Mouse (Mus musculus) left cerebral cortex, postnatal 10 days (tissue): ENCODE measurements around the gene Grb7. TPM values are rescaled to one million over a fixed set of nuclear protein-coding genes. Genes with fewer than 3 reads are reported as not detected.

Source experiments
- DNase-seq, 2 experiments: peaks; one replicate each; pipeline ENCODE4 v3.0.0; 2021 to 2022; ENCODE audit warnings: low spot score in 2 of 2, mixed read lengths in 1 of 2; ENCODE audit errors: extremely low spot score in 1 of 2
- intact Hi-C: fragments of 180-260 bp; cut with DNase I; formaldehyde crosslinking; loops from one replicate; pipeline ENCODE4 v1.15.1; 2025
- total RNA-seq, 2 experiments: library from RNA; stranded (reverse); gene quantifications; 2 replicates each; pipeline ENCODE4 v1.2.3; 2021

The Grb7 gene
- total RNA-seq, 2 experiments from 2014 or later, result 2.1 to 2.6 TPM

DNA sequence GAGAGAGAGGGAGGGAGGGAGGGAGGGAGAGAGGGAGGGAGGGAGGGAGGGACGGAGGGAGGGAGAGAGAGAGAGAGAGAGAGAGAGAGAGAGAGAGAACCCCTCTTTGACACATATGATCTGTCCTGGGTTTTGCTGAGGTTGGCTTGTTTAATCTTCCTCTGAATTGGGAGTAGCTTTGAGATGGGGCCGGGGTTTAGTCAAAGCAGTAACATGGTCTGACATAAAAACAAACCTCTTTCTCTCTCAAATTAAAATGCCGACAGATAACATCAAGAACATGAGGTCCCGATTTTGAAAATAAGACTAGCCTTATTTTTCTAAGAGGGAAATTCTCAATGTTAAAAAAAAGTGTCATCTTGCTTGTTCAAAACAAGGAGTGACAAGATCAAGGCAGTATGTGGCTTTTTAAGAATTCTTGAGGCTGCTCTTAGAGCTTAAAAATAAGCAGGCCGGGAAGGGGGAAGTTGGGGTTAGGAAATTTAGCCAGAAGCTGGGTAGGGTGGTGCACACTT is 41.4 kb downstream of the Grb7 start:
- no peak for DNase-seq
- intact Hi-C loops, result no loop called here

DNA sequence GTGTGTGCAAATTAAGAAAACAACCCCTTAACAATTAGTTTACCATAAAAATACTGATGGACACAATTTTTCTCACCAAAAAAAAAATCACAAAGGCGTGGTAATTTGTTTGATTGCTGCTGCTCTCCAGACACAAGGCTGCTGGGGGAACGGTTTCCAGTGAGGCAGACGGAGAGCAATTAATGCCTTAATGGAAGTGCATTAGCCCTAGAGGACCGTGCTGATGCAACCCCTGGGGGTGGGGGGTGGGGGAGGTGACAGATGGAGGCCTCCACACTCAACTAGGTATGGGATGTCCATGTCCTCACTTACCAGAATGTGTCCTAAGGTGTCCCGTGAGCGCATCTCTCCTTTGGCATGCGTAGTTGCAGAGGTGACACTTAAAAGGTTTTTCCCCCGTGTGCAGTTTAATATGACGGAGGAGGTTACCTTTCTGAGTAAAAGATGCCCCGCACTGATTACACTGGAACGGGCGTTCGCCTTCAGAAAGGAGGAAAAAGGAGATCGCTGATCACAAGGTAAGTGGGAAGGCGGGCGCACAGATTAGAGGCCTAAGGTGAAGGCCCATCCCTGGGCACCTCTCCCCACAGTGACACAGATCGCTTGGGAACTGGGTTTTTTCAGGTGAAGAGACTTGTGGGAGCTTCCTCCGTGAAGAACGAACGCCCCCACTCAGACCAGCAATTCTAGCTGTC is 42.5 kb downstream of the Grb7 start:
- DNase-seq, result no peak
- intact Hi-C loops, result no loop called here

DNA sequence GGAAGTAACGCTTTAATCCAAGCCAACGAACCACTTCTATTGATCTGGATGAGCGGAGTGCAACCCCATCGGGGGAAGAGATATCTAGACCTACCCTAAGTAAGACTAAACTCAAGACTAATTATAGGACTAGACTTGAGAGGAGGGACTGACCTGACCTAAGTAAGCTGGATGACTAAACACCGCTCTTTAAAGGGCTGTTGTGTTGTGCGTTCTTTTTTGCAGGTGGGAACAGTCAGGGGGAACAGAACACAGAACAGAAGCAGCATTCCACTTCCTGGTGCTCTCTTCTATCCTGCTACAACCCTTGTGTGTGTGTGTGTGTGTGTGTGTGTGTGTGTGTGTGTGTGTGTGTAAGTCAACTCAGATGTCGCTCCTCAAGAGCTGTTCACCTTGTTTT is 45.4 kb downstream of the Grb7 start:
- no peak for DNase-seq
- intact Hi-C loops, result no loop called here

DNA sequence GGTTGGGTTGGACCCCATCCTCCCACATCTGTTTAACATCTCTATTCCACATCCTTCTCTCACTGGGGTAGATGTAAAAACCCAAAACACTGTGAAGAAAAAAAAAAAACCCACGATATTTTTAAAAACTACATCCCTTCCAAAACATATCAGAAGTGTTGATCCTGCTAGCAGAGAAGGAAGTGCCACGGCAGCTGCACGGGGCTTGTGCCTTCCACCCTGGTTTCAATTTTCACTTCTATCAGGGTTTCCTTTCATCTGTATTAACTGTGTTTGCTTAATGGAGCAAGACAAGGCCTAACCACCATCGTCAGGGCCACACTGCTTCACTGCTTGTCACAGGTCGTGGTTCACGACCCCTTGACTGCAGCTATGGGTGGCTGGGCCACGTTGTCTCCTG is 46.8 kb downstream of the Grb7 start:
- no peak for DNase-seq
- intact Hi-C loops, result no loop called here

DNA sequence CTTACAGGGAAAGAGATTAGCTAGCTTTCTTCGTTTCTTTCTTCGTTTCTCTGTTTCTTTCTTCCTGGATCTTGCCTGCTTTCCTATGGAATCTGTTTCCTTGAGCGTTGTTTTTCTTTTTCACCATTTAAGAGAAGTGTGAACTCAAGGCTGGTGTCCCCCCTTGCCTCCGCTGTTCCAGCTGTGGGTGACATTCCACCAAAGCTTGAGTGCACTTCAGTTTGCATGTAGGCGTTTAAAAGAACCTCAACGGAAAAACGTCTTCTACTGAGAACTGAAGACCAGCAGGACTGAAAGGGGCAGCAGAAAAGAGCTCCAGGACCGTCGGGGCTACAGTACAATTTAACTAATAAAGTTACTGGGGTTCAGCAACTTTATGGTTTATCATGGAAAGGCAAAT is 47.2 kb downstream of the Grb7 start:
- intact Hi-C loops, result no loop called here
- DNase-seq, result no peak

DNA sequence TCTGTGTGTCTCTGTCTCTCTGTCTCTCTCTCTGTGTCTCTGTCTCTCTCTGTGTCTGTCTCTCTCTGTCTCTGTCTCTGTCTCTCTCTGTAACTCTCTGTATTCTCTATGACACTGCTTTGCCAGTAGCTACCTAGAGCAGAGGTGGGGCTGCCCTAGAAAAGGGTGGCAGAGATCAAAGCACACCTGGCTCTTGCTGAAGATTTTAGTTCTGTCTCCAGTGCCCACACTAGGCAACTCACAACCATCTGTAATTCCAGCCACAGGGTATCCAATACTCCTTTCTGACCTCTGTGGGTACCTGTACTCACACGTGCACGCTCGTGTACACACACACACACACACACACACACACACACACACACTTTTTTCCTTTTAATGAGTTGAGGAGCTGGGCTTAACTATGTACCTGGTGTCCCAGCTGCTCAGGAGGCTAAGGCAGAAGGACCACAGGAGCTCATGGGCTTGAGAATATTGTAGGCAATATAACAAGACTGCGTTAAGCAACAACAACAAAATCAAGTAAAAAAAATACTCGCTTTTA is 49.1 kb downstream of the Grb7 start:
- intact Hi-C loops, result no loop called here
- no peak for DNase-seq

DNA sequence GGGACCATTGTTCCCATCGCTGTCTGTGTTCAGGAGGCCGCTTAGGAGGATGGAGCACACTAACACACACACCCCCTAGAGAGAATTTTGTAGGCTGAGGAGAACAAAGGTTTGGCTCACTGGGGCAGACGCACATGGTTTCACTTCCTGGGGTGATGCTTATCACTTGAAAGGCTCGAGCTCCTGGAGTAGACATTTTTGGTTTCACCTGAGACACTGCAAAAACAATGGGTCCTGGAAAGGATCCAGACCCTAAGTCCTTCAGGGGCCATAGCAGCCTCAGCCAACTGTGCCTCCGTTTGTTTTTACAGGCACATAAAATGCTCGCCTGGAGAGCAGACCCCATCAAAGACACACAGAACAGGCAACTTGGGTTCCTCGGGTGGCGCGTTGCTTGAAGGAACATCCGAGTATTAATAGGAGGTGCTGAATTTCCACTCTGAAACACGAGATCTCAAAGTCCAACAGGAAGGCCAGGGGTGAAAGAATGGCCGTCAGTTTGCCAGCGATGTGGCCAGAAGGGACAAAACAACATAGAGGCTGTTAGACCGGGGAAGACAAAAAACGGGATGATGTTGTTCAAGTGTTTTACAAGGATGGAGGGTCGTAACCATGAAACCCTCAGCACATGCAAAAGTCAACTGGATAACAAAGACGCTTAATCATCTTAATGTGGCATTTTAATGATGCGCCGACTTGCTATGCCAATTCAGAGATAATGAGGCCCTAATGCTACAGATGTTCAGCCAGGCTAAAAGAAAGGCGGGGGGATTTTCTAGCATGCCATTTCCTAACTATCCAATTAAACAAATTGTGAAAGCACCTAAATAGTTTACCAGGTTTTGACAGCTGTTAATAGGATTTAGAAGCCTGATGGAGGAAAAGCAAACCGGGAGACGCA is 51.4 kb downstream of the Grb7 start:
- intact Hi-C loops, result no loop called here
- DNase-seq, result peak in 1 of 2 experiments; percentile 54

DNA sequence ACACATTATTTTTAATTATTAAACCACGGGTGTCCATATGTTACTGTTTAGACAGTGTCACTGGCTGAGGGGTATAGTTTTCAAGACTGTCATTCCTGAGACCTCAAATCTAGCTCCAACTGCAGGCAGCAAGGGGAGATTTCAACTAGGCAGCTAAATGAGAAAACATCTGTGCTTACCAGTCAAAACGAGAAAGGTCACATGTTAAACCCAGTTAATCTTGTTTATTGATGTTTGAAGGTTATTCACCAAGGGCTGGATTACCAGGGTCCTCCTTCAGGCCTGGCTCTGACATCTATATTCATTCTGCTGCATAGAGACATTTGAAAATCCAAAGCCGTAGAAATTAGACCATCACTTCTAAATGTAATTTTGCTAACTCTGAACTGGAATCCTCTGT is 58.7 kb downstream of the Grb7 start:
- intact Hi-C loops, result no loop called here

More for the DNA sequence above, 58.7 kb downstream of the Grb7 start:
- DNase-seq, result no peak

Other genes with a start within 250 kb of the Grb7 start
- 10 to 100 TPM; 34.4 to 35.4 TPM for gene Cdk12, start 243.3 kb upstream of the Grb7 start, total RNA-seq
- gene Neurod2, start 116.7 kb upstream of the Grb7 start, total RNA-seq, result 10 to 100 TPM; 63.4 to 67.0 TPM
- gene Ppp1r1b, start 98.0 kb upstream of the Grb7 start, total RNA-seq, result 100 to 1,000 TPM in 1 of 2 experiments, 10 to 100 TPM in 1; 59.5 to 126 TPM
- gene Stard3, start 88.0 kb upstream of the Grb7 start, total RNA-seq, result 10 to 100 TPM; 19.8 to 20.2 TPM
- gene Tcap, start 62.6 kb upstream of the Grb7 start, total RNA-seq, result 1 to 10 TPM; 5.4 to 6.9 TPM
- gene Pnmt, start 59.9 kb upstream of the Grb7 start, total RNA-seq, result 1 to 10 TPM in 1 of 2 experiments, under 1 TPM in 1; 0.61 to 1.1 TPM
- 10 to 100 TPM in 1 of 2 experiments, 1 to 10 TPM in 1; 8.6 to 10.1 TPM for gene Pgap3, start 45.9 kb upstream of the Grb7 start, total RNA-seq
- gene Erbb2, start 33.9 kb upstream of the Grb7 start, total RNA-seq, result 1 to 10 TPM; 2.4 TPM
- gene Mien1, start 7.4 kb upstream of the Grb7 start, total RNA-seq, result 100 to 1,000 TPM; 104 to 117 TPM
- gene Ikzf3, start 99.6 kb downstream of the Grb7 start, total RNA-seq, result under 1 TPM; 0.34 TPM
- not detected for gene Zpbp2, start 104.7 kb downstream of the Grb7 start, total RNA-seq
- 10 to 100 TPM; 44.1 to 49.6 TPM for gene Ormdl3, start 141.0 kb downstream of the Grb7 start, total RNA-seq
- gene Lrrc3c, start 151.9 kb downstream of the Grb7 start, total RNA-seq, result not detected
- 10 to 100 TPM; 12.6 to 16.8 TPM for gene Gm12355, start 179.3 kb downstream of the Grb7 start, total RNA-seq
- gene Gsdma3, start 180.0 kb downstream of the Grb7 start, total RNA-seq, result under 1 TPM; 0.30 to 0.36 TPM
- gene Gsdma2, start 200.4 kb downstream of the Grb7 start, total RNA-seq, result not detected
- under 1 TPM; 0.13 to 0.16 TPM for gene Gsdma, start 218.0 kb downstream of the Grb7 start, total RNA-seq
- 100 to 1,000 TPM; 136 to 138 TPM for gene Psmd3, start 236.2 kb downstream of the Grb7 start, total RNA-seq